Mouse (Mus musculus) mesoderm, embryonic 11.5 days (tissue): ENCODE data around the gene Cacnb4.

Experiments used
- DNase-seq: peaks from one replicate; pipeline ENCODE4 v3.0.0-alpha.2; 2012; ENCODE audit warnings: low read depth, low spot score

Cacnb4 gene

DNA sequence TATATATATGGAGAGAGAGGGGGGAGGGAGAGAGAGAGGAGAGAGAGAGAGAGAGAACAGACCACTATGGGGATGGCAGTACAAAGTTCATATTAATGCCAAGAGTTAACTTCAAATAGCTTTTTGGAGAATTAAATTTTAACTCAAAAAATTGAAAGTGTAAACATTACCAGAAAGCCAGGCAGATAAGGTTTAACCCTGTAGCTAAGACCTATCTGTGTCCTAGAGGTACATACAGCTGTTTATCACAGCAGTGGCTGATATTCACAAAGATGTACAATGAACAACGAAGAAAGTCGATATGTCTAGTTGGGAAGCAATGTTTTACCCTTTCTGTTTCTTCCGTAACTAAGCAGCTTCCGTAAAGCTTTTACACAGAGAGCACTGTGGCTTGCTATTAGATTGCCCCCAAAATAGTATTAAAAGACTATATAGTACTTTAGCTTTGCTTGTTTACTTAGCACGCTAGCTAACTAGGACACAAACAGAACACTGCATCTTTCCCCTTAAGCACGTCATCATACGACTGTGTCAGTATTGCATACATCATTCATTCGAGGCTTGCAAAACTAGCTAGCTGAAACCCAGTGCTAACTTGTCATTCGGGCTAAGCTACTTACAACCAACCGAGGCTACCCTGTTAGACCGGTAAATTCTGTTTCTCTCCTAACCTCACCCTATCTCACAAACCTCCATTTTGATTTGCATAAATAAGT, 72.5 kb downstream of the Cacnb4 start:
- DNase-seq, result no peak

DNA sequence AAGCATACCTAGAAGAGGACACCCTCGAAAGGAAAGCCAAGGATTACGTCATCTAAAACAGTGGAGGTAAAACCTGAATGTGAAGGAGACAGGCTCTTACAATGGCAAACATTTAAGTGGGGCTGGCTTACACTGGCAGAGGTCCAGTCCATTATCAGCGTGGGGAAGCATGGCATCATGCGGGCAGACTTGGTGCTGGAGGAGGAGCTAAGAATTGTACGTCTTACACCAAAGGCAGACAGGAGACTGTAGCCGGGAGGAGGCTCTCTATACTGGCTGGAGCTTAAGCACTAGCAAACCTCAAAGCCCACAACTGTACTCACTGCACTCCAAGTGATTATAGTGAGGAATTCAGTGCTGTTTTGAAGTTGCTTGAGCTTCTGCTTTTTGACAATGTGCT, 73.2 kb downstream of the Cacnb4 start:
- DNase-seq, result no peak

DNA sequence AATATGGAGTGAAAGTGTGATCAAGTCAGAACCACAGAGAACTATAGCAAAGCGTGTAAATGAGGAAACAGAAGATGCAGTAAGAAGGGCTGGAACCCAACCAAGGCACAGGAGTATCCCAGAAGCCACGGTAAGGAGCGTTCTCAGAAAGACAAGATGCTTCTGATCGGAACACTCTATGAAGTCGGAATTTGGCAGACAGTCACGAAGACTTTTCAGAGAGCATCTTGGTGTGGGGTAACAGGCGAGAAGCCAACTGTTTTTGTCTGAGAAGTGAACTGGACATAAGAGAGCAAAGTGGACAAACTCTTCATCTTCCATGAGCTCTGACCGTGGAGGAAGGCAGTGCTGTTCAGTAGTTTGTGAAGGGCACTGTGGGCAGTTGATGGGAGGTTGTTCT, 73.7 kb downstream of the Cacnb4 start:
- no peak for DNase-seq

DNA sequence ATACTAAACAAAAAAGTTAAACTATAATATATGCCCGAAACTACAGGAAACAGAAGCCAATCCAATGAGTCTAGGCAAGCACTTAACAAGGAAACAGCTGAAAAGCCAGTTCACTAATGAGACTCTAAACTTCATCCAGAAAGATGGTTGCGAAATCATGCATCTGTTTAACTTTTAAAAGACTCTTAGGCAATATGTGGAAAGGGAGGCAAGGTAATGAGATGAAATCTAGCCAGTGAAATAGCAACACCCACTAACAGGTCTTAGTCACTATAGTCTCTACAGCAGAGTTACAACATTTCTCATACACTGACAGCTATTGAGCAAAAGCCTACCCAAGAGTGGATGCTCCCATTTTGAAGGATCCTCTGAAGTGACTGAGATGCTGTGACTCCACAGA, 74.4 kb downstream of the Cacnb4 start:
- DNase-seq, result no peak

DNA sequence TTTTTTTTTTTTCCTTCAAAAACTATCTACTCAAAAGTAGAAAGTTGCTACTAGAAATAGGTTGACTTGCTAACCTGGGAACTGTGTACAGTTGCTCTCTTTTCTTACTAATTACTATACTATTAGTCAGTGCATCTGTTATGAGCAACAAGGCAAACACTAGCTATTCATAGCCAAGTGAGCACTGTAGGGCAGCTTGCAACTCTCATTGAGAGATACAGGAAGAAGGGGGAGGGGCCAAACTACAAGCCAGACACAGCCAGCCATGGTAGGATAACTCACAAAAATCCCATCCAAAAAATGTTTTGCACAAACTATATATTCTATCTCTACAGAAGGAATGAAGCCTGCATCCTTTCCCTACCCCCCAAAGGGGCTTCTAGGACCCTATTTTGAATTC, 79.1 kb downstream of the Cacnb4 start:
- DNase-seq, result no peak

DNA sequence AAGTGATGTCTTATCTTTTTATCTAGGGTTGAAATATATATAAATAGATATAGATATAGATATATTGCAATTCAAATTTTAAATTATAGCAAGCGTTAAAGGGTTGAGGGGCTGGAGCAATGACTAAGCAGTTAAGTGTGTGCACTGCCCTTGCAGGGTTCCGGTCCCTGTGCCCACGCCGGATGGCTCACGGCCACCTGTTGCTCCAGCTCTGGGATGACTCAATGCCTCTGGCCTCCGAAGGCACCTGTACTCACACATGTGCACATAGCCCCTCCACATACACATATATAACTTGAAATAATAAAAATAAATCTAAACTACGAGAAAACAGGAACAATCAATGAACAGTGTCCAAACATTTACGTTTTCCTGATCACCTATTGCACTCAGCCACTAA, 82.8 kb downstream of the Cacnb4 start:
- no peak for DNase-seq

DNA sequence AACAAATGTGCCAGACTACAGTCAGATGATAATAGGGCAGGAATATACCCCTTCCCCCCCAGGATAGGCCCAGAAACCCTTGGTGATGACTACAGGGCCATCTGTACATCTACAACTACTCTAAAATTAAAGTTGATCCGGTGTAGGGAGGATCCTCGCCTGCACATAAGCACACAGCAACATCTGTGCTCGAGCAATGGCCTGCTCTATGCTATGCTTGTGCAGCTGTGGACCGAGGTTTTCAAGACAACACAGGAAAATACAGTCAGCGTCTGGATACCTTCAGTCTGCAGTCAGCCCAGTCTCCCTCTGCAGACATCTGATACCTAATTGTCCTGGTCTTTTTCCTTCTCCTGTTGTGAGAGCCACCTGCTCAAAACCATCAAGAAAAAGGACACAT, 83.4 kb downstream of the Cacnb4 start:
- peak; percentile 27 for DNase-seq

DNA sequence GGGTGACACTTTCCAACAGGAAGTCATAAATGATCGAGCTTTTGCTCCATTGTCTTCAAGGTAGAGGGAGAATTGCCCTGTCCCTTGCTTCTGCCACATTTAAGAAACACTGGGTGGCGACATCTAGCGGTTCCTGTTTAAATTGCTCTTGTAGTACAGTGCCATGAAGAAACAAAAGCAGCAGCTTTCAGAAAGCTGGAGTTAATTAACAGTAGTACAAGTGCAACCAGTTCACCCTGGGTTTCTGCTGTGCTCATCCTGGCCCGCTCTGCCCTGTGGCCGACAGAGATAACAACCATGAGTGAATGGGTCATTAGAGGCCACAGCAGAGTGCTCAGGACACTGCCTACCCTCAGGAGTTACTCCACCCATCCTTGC, 85.7 kb downstream of the Cacnb4 start:
- peak; percentile 87 for DNase-seq

DNA sequence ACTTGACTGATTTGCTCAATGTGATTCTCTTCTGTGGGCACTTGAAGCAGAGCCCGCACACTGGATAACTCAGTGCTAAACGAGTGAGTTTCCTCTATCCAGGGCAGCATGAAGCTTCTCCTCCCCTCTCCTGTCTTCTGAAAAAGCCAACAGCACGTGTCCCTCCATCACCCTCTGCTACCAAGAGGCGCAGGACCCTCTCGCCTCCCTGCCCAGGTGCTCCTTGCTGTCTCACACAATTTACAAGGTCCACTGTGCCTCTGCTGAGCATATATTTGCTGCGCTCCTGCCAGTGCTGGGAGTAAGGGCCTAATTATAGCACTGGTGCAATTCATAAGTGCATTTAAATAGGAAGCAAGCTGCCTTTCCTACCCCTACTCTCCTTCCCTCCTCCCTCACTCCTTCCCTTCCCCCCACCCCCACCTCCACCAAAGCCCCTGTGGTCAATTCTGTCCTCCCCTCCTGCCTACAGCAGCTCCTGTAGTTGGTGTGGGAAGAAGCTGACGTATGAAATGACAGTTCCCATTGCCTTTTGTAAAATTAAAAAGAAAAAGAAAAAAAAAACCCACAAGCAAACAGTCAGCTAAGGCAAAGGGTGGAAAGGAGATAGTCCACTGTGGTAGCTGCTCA, 86.2 kb downstream of the Cacnb4 start:
- no peak for DNase-seq

DNA sequence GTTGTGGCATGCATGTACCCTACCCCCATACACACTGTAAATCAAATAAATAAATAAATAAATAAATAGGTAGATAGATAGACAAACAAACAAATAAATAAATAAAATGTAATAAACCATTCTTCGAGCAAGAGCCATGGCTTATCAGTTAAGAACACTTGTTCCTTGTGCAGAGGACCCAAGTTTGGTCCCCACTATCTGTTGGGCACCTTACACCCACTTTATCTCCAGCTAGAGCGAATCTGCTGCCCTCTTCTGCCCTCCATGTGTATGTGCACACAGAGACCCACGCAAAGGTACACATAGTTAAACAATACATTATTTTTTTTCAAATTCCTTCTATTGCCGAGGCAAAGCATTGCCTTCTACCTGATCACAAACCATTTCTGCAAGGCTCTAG, 87.1 kb downstream of the Cacnb4 start:
- no peak for DNase-seq

DNA sequence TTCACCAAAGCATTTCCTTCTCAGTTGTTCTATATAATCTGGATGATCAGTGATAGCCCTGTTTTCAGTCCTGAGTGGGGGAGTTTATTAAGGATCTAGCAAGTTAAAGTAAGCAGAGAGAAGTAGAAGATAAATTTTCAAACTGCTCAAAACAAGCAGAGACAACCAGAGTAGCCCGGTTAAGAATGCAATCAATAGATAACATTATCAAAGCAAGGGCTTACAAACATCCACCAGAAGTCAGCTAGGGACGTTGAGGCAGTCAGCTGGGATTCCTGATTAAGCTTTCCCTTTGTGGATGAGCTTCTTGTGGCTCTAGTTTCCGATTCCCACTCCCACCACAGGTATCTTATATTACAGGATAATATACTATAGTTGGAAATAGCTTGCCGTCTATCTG, 91.2 kb downstream of the Cacnb4 start:
- no peak for DNase-seq

DNA sequence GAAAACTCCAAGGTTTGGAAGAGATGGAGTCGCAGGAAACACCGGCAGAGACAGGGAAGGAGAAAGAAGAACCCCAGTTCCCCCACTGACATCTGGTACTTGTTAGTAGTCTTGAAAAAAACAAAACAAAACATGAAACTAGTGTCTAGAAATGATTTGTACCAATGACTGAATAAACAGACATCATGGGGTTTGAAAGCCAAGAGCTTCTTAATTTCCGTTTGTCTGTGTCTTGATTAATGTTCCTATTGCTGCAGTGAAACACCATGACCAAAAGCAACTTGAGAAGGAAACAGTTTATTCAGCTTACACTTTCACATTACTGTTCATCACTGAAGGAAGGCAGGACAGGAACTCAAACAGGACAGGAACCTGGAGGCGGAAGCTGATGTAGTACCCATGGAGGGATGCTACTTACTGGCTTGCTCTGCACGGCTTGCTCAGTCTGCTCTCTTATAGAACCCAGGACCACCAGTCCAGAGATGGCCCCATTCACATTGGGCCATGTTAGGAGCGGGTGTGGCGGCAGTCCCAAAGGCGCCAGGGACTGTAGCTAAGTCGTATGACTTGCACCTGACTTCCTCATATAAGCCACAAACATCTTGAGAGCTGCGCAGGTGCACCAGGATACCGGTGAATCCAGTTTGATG, 95.4 kb downstream of the Cacnb4 start:
- no peak for DNase-seq

DNA sequence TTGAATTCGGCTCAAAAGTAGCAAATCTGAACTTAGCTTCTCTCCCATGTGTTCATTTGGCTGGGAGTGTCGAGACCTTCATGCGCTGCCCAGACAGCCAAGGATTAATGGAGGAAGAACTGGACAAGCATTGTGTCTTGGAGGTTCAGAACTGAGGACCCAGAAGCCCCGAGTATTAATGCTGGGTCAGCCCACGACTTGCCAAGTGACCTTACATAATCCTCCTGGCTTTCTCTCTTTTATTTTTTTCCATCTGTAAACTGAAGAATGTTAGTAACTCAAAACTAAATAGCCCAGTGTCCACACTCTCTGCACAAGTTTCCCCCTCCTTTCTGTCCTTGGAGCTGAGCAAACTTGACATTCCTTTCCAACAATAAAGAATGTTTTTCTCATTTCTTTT, 95.9 kb downstream of the Cacnb4 start:
- no peak for DNase-seq

DNA sequence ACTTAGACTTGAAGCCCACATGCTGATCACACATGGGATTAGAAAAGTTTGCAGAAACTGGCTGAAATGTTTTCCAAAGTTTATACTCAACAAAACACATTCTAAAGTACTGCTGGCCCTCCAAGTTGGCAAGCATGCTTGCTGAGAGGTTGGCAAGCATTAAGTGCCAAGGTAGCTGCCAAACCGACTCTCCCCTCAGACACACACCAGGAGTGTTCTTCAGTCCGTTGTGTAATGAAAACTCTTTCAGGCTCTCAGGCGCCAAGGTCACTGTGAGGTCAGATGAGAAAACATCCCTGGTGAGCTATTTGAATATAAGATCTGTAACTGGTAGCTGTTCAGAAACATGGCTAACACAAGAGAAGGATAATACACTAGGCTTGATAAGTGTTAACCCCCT, 97.8 kb downstream of the Cacnb4 start:
- no peak for DNase-seq

DNA sequence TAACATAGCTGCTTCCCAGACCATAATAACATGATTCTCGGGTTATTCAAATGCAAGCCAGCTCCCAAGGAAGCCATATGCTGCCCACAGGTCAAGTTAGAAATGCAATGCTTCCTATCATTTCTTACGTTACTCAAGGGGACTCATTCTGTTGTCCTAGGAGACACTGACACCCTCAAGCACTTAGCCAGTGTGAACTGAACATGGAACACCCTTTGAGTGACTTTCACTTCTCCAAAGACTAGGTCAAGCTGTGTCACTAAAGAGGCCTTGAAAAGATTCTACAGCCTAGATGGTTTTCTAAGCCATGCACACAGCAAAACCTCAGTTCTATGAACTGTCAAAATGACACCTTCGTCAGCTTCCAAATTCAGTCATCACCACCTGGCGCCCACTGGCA, 98.9 kb downstream of the Cacnb4 start:
- no peak for DNase-seq

DNA sequence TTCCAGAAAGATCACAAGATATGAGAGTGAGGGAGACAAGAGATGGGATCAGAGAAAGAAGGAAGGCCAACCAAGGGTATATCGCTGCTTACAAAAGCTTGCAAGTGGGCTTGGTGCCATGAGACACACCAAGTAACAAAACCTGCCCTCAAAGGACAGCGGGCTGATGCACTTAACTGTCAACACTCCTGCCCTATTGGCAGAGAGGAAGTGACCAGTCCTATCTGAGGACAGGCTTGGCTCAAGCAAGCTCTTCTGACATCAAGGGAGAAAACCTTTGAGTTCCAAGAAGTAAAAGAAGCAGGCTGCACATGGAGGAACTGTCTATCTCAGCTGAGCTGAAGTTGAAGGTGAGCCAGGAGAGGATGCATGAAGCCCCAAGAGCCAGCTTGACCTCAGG, 100.1 kb downstream of the Cacnb4 start:
- no peak for DNase-seq

DNA sequence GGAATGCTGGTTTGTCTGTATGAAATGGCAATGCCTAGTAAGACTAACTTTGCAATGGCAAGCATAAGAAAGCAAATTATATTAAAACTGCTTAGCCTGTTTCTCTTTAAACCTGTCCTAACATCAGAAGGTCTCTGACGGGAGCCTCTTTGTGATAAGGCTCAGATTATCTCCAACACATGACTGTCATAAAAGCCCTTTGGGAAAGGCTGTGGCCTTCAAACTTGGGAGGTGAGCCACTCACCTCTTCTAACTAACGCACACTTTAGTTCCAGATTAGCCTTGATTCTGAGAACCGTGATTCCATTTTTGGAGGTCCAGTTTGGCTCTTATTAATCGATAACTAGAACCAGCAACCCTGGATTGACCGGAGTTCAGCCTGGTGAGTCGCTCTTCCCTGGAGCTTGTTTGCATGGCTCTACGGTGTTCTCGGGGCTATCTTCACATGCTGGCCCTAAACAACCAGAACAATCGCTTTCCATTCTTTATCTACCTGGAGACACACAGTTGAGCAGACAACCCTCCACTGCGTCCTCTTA, 100.9 kb downstream of the Cacnb4 start:
- no peak for DNase-seq

DNA sequence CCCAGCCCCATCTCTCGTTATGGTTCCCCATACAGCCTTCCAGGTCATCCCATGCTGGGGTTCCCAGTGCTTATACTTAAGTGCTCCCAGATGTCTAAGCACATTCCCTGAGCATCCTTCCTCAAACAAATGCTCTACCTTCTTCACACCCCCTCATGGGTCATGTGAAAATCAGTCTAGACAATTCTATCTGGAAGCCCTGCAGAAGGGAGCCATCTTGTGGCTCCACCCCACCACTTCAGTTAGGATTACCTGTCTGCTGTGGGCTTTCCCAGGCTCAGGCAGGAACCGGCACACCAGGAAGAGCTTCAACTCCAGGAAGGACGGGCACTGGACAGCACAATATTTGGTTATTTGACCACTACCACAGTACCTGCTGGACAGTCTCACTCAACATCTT, 101.7 kb downstream of the Cacnb4 start:
- no peak for DNase-seq

DNA sequence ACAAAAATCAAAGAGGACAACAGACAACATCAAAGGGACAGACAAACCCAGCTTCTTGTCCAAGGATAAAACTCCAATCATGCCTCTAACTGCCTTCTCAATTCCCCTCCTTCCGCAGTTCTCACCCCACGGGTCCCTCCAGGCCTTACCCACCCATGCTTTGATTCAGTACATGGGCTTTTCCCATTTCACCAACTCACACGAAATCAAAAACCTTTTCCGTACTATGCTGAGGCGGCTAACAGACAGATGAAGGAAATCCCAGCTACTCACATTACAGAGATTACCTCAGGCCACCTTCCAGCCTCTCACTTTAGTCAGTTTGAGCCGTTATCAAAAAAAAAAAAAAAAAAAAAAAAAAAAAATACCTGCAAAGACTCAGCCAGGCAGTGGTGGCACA, 104.4 kb downstream of the Cacnb4 start:
- DNase-seq, result no peak

DNA sequence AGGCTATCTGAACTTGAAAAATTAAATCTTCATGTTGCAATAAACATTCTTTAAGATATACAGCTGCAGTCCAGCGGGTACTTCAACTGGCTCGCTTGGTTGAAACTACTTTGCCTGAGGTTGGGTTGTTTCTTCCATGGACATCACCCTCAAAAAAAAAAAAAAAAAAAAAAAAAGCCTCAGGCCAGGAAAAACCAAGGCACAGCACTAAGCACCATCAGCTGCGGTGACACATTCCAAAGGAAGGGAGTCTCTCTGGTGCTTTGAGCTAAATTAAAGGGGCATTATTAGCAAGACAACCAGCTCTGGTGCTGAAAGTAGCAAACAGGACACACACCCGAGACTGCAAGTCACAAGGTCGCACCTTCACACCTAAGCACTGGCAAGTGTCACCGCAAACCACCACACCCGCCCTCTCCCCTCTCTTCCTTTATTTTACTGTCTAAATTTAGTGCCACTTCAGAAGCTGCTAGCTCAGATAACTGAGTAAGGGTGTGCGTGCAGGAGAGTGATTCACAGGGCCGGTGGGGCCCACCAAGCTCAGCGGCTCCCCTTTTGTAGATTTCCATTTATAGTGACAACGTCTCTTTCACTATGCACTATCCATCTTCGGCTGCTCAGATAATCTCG, 105.2 kb downstream of the Cacnb4 start:
- no peak for DNase-seq

DNA sequence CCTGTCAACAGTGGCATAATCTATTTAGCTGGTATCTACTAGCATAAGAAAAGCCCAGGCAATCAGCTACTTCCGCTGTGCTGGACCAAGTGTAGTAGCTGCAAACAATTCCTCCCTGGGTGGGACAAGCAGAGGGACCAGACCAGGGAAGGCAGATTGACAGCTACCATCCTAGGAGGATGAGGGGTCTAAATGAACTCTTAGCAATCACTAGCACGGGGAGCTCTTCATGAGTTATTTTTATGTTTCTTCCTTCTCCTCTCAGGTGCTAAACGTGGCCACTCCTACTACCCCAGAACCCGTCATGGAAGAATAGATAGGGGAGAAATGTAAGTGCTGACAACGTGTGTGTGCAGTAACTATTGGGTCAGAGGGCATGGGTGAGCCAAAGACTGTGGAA, 105.8 kb downstream of the Cacnb4 start:
- DNase-seq, result no peak

DNA sequence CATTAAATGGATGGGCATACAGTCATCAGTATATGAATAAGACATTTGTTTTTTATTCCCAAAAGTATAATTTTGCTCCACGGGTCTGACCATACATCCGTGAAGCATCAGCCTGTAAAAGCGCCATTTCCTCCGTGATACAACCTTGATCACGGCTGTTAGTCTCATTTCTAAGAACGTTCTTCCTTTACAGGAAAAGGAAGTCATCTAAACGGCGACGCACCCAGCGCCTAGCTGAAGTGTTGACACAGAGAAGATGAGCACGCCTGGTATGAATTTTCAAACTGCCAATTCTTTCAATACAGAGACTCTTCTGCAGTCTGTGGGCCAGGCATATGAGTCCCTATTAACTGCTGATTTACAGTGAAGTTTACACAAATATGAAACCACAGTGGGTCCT, 106.5 kb downstream of the Cacnb4 start:
- DNase-seq, result no peak

DNA sequence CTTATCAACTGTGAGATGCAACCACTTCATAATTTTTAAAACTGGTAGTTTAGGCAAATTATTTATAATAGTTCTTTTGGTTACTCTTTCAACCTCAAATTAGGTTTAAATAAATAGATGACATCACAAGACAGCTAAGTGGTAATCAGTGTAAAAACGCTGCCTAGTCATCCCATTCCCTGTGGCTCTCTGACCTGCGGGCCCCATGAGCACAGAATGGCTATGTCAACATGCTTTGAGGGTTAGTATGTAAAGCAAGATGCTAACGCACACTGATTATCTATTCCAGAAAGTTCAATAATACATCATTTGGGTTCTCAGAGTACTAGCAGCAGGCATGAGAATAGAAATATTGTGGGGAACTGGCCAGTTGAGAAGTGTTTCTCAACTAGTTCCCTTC, 108.5 kb downstream of the Cacnb4 start:
- no peak for DNase-seq
